Mouse (Mus musculus): ENCODE measurements around the gene Irf2bp1. TPM values are rescaled to one million over a fixed set of nuclear protein-coding genes. Genes with fewer than 3 reads are reported as not detected.
A peak's percentile ranks its signal among the peaks of the same experiment; 100 is the strongest.

Irf2bp1 gene
- polyA plus RNA-seq, 1 experiment from 2014 or later, result 23.5 TPM

DNA sequence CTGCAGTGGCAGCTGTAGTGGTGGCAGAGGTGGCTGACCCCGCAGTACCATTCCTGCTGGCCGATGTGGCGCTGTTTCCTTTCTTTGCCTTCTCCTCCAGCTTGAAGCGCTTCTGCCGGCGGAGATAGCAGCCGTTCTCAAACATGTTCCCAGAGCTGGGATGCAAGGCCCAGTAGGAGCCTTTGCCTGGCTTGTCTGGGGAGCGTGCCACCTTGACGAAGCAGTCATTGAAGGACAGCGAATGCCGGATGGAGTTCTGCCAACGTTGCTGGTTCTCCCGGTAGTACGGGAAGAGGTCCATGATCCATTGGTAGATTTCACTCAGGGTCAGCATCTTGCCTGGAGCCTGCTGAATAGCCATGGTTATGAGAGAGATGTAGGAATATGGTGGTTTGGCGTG is 10.6 kb downstream of the Irf2bp1 start:
- H3K4me2 ChIP-seq, result no peak overlapping the region
- peaks cover 18% of the 10 kb centered on the region; the same call in 1 of the 2 replicates for H3K4me1 ChIP-seq
- no peaks in the 10 kb centered on the region for H3K27me3 ChIP-seq
- H3K36me3 ChIP-seq, result no peaks in the 10 kb centered on the region
- WGBS, result 69% methylated on average over 15 of the region's 15 CpGs
- H3K4me3 ChIP-seq, result no peak overlapping the region
- ATAC-seq (ENCODE audit: borderline replicate concordance, extremely low read depth, low FRiP score, low TSS enrichment), result no peak
- H3K27ac ChIP-seq, result no peak overlapping the region
- H3K9me3 ChIP-seq, result no peaks in the 10 kb centered on the region
- H3K9ac ChIP-seq, result no peak overlapping the region

- Histone ChIP-seq H3K27me3 (peaks cover 5% of the 10 kb centered on the region; the same call in 1 of the 2 replicates), H3K27ac (no peak overlapping the region), H3K36me3 (no peaks in the 10 kb centered on the region), H3K4me2 (no peak overlapping the region), H3K9me3 (no peaks in the 10 kb centered on the region), H3K4me3 (no peak overlapping the region), H3K4me1 (peaks cover 17% of the 10 kb centered on the region; the same call in 1 of the 2 replicates), H3K9ac (no peak overlapping the region)
- WGBS, result 83% methylated on average over 4 of the region's 4 CpGs
- no peak for ATAC-seq (ENCODE audit: borderline replicate concordance, extremely low read depth, low FRiP score, low TSS enrichment)
These were observed 12.2 kb downstream of the Irf2bp1 start for GRCm38 (mm10) chr7:19016042-19016441.

DNA sequence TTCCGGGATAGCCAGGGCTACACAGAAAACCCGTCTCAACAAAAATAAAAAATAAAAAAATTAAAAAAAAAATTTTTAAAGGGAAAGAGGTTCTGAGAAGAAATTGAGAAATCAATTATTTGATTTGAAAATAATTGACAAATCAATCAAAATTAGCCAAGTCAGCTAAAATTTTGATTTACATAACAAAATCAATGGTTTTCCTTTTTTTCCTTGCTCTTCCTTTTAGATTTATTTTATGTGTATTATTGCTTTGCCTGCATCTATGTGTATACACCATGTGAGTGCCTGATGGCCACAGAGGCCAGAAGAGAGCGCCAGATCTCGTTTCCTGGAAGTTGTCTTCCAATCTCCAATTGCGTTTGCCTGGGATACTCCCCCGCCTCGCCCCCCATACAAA is 14.1 kb downstream of the Irf2bp1 start:
- no peak overlapping the region for H3K27ac ChIP-seq
- peaks cover 24% of the 10 kb centered on the region for H3K27me3 ChIP-seq
- WGBS, result 83% methylated on average over 7 of the region's 7 CpGs

DNA sequence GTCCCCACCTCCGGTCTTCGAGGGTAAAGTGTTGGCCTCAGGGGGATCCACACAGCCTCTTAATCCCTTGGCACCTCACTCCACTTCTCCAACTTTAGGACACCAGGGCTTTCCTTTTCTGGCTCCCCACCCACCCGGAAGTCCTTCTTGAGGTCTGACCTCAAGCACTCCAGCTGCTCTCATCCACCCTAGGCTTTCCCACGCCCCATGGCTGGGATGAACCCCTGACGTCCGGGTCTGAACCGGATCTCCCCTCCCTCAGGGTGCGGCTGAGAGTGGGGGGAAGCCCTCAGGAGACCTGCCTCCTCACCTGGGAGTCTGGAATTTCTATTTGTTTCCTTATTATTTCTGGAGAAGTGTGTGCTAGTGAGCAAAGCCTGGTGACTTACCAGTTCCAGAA is 17.2 kb downstream of the Irf2bp1 start:
- ATAC-seq (ENCODE audit: borderline replicate concordance, extremely low read depth, low FRiP score, low TSS enrichment), result no peak
- Histone ChIP-seq H3K27me3 (peaks cover 34% of the 10 kb centered on the region), H3K4me2 (no peak overlapping the region), H3K36me3 (no peaks in the 10 kb centered on the region), H3K27ac (no peak overlapping the region), H3K4me3 (no peak overlapping the region), H3K9me3 (no peaks in the 10 kb centered on the region), H3K9ac (no peak overlapping the region), H3K4me1 (peaks cover 24% of the 10 kb centered on the region)
- WGBS, result 7% methylated on average over 8 of the region's 8 CpGs

More for the DNA sequence above, 14.1 kb downstream of the Irf2bp1 start:
- no peak for ATAC-seq (ENCODE audit: borderline replicate concordance, extremely low read depth, low FRiP score, low TSS enrichment)
- Histone ChIP-seq H3K9ac (no peak overlapping the region), H3K9me3 (no peaks in the 10 kb centered on the region), H3K36me3 (no peaks in the 10 kb centered on the region), H3K4me1 (0 out of 2 replicates have a peak, but pooled peaks cover 6% of the 10 kb centered on the region), H3K4me2 (no peak overlapping the region), H3K4me3 (no peak overlapping the region)

- Histone ChIP-seq H3K4me1 (peaks cover 29% of the 10 kb centered on the region), H3K4me3 (peak overlapping the region; percentile 93; the same call in 1 of the 2 replicates), H3K36me3 (no peaks in the 10 kb centered on the region), H3K4me2 (peak overlapping the region; percentile 47; the same call in 1 of the 2 replicates), H3K27me3 (peaks cover 34% of the 10 kb centered on the region), H3K9me3 (no peaks in the 10 kb centered on the region), H3K27ac (no peak overlapping the region), H3K9ac (no peak overlapping the region)
- ATAC-seq (ENCODE audit: borderline replicate concordance, extremely low read depth, low FRiP score, low TSS enrichment), result no peak
- 39% methylated on average over 18 of the region's 18 CpGs for WGBS
These were observed 18.5 kb downstream of the Irf2bp1 start for GRCm38 (mm10) chr7:19022189-19022958.

DNA sequence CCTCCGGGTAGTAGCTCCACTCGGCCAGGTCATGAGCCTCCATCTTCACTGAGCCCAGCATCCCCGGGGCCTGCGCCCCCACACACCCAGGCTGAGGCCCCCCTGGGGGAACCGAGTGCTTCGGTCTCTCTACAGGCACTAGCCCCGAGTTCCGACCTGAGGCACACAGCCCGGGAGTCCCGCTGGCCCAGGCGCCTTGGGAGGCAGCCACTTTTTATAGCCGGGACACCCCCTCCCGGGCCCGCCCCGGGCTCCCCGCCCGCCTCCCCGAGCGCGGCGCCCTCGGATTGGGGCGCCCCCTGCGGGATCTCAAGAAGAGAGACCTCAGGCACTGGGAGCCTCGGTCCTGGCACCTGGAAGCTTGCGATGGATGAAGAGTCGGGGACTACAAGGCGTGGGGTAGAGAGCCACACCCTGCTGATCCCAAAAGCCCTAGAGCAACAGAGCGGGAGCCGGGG is 19.5 kb downstream of the Irf2bp1 start, which contains the start of gene Foxa3:
Gene Foxa3, minus strand, starts transcription at position 182 of the 458 bp plus-strand sequence.
- peak; percentile 15; the same call in 1 of the 2 replicates for ATAC-seq (ENCODE audit: borderline replicate concordance, extremely low read depth, low FRiP score, low TSS enrichment)
- Histone ChIP-seq H3K4me3 (peak within 1 kb of the TSS; percentile 93), H3K4me2 (peak within 1 kb of the TSS; percentile 67), H3K36me3 (no peaks in the 10 kb centered on the region), H3K27ac (peak within 1 kb of the TSS; percentile 26; the same call in 1 of the 2 replicates), H3K9ac (peak within 1 kb of the TSS; percentile 93), H3K9me3 (no peaks in the 10 kb centered on the region), H3K27me3 (peaks cover 34% of the 10 kb centered on the region), H3K4me1 (peaks cover 29% of the 10 kb centered on the region)
- WGBS, result 2% methylated on average over 30 of the region's 30 CpGs

GRCm38 (mm10) chr7:19024096-19024506 is 20.3 kb downstream of the Irf2bp1 start, which contains the start of gene Sympk:
Sympk (plus strand) TSS chr7:19024377.
- Histone ChIP-seq H3K9me3 (no peaks in the 10 kb centered on the region), H3K27ac (peak within 1 kb of the TSS; percentile 26; the same call in 1 of the 2 replicates), H3K9ac (peak within 1 kb of the TSS; percentile 93), H3K4me1 (peaks cover 29% of the 10 kb centered on the region), H3K4me2 (peak within 1 kb of the TSS; percentile 67), H3K36me3 (peaks cover 5% of the 10 kb centered on the region), H3K4me3 (peak within 1 kb of the TSS; percentile 93), H3K27me3 (peaks cover 34% of the 10 kb centered on the region)
- WGBS, result under 1% methylated on average over 49 of the region's 50 CpGs
- peak; percentile 96 for ATAC-seq (ENCODE audit: borderline replicate concordance, extremely low read depth, low FRiP score, low TSS enrichment)

DNA sequence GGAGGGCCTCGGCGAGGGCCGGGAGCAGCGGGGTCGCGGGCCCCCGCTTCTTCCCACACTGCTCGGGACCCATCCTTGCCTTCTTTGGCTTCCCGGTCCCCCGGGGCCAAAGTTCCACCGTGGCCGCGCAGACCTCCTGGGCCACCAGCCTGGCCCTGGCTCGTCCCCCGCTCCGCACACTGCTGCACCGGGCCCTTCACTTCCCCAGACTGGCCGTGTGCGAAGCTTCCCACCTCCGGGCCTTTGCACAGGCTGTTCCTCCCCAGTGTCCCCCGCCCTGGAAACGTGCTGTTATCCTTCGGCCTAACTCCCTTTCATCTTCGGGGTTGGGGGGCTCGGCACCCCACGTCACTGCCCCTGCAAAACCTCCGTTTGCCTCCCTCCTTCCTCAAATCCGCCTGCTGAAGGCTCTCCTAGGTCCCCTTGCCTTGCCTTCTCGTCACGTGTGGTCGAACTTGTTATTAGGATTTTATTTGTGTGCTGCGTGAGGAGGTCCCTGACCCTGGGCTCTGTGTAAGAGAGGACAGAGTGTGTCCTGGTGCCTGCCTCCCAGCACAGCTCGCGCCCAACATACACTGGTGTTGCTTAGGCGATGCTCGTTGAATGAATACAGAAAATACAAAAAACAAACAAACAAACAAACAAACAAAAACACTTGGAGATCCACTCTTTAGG is 20.9 kb downstream of the Irf2bp1 start:
- WGBS, result under 1% methylated on average over 36 of the region's 36 CpGs

DNA sequence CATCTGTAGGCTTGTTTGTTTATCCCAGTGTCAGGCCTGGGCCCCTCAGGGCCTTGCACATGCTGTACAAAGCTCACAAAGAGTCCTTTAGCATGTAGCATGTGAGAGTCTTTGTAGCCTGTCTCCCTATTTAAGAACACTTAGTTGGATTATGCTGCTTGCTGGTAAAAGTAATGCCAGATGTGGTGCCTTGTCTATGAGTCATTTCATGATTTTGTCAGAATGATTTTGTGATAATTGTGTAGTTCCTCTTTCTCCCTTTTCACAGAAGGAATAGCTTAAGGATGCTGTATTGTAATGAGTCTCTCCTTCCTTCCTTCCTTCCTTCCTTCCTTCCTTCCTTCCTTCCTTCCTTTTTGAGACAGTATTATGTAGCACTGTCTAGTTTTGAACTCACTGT is 24.2 kb downstream of the Irf2bp1 start:
- Histone ChIP-seq H3K4me2 (no peak overlapping the region), H3K9ac (no peak overlapping the region), H3K27me3 (peaks cover 9% of the 10 kb centered on the region), H3K4me3 (no peak overlapping the region), H3K27ac (no peak overlapping the region), H3K9me3 (no peaks in the 10 kb centered on the region), H3K4me1 (peaks cover 24% of the 10 kb centered on the region), H3K36me3 (peaks cover 42% of the 10 kb centered on the region)
- ATAC-seq (ENCODE audit: borderline replicate concordance, extremely low read depth, low FRiP score, low TSS enrichment), result no peak

More for the DNA sequence above, 20.9 kb downstream of the Irf2bp1 start:
- peaks cover 34% of the 10 kb centered on the region for H3K27me3 ChIP-seq
- peak overlapping the region; percentile 93 for H3K9ac ChIP-seq
- ATAC-seq (ENCODE audit: borderline replicate concordance, extremely low read depth, low FRiP score, low TSS enrichment), result peak; percentile 50
- peaks cover 29% of the 10 kb centered on the region for H3K4me1 ChIP-seq
- H3K4me3 ChIP-seq, result peak overlapping the region; percentile 93
- no peaks in the 10 kb centered on the region for H3K9me3 ChIP-seq
- peaks cover 11% of the 10 kb centered on the region for H3K36me3 ChIP-seq
- H3K4me2 ChIP-seq, result peak overlapping the region; percentile 67
- H3K27ac ChIP-seq, result peak overlapping the region; percentile 26; the same call in 1 of the 2 replicates

DNA sequence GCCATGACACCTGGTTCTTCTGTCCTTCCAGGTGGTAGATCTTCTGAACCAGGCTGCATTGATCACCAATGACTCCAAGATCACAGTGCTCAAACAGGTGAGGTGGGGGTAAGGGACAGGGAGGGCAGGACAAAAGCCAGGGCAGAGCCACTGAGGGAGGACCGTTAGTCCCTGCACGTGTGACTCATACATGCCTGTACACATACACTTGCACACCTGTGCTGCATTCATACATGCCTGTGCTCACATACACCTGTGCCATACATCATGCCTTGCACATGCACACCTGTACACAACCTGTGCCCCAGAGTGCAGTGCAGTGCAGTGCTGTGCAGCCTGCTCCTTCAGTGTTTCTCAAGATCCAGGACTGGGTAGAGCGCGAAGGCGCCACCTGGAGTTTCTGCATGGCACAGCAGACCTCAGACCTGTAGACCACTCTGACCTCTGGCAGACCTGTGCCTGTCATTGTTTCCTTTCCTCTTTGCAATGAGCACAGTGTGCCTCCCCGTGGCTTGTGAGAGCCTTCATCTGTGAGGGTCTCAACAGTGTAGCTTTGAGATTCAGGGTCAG is 25.3 kb downstream of the Irf2bp1 start:
- Histone ChIP-seq H3K4me3 (no peak overlapping the region), H3K4me2 (no peak overlapping the region), H3K27ac (no peak overlapping the region), H3K36me3 (peaks cover 49% of the 10 kb centered on the region), H3K9ac (no peak overlapping the region), H3K27me3 (no peaks in the 10 kb centered on the region), H3K9me3 (no peaks in the 10 kb centered on the region), H3K4me1 (peaks cover 16% of the 10 kb centered on the region)
- ATAC-seq (ENCODE audit: borderline replicate concordance, extremely low read depth, low FRiP score, low TSS enrichment), result no peak
- 60% methylated on average over 6 of the region's 6 CpGs for WGBS

- WGBS, result 73% methylated on average over 4 of the region's 4 CpGs
These were observed 27.8 kb downstream of the Irf2bp1 start for GRCm38 (mm10) chr7:19031641-19032040.

More at GRCm38 (mm10) chr7:19031641-19032040, 27.8 kb downstream of the Irf2bp1 start:
- Histone ChIP-seq H3K9me3 (no peaks in the 10 kb centered on the region), H3K4me1 (no peaks in the 10 kb centered on the region), H3K9ac (no peak overlapping the region), H3K27me3 (no peaks in the 10 kb centered on the region), H3K4me2 (no peak overlapping the region), H3K36me3 (peaks cover 74% of the 10 kb centered on the region), H3K27ac (no peak overlapping the region), H3K4me3 (no peak overlapping the region)
- ATAC-seq (ENCODE audit: borderline replicate concordance, extremely low read depth, low FRiP score, low TSS enrichment), result no peak

All from lung, embryonic 15.5 days (tissue).